ENCODE assay signal across 16 mouse cellular contexts in the genomic region with DNA sequence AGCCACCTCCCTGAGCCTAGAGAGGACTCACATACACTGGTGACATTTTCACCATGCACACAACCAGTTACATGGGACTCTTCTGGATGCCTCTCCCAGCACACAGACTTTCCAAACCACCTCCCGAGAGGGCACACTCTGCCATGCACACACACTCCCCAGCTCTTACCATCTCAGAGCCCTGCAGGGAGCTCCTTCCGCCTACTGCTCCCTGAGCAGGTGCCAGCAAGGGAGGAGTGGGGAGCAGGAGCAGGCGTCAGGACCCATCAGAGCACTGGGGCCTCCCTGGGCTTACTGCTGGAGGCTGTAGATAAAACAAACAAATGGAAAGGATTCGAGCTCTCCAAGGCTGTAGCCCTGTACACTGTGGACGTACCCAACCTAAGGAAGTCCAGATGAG. TPM values are rescaled to one million over a fixed set of nuclear protein-coding genes. Genes with fewer than 3 reads are reported as not detected.
DNase-seq lines count a peak whose midpoint lies in the region; ATAC-seq and TF ChIP-seq lines count a peak whose summit lies in the region.
"Had no signal": no experiment of that assay in that cellular context is flagged by ENCODE, and none has a peak within 500 bp of the region (broad histone marks: within the 10 kb centered on the region; RNA-seq: fewer than 3 reads in every experiment).

No protein-coding gene starts in this region.

- no peaks in the 10 kb centered on the region for H3K27me3 ChIP-seq in cerebellum, adult 2 months (ENCODE audit: control insufficient read depth, insufficient read depth, low read length)
- no peaks in the 10 kb centered on the region for H3K27me3 ChIP-seq in stomach, postnatal 0 days (ENCODE audit: control insufficient read depth, insufficient read depth, low read length)
- H3K27me3 ChIP-seq: embryonic facial prominence, embryonic 15.5 days had no signal

- DNase-seq in cerebellum, adult 2 months, result peak; percentile 67 to 74
- DNase-seq in right cerebral cortex, postnatal 14 days, result peak; percentile 44
- DNase-seq in right cerebral cortex, postnatal 25 days, result no peak
- peak; percentile 56 to 76 for DNase-seq in left cerebral cortex, postnatal 25 days (ENCODE audit: low spot score in 2 of 2)
- DNase-seq in heart, adult 11 months, result no peak
- no peak for DNase-seq in stomach, postnatal 0 days (ENCODE audit: low spot score)
- DNase-seq: kidney, adult 8-10 months; lung, postnatal 36 days had no signal

- 8% methylated on average over 5 of the region's 5 CpGs for WGBS in cerebellum, adult 2 months
- 24% methylated on average over 5 of the region's 5 CpGs for WGBS in stomach, postnatal 0 days

- no peak for TF ChIP-seq POLR2A in cerebellum, adult 2 months (IDR thresholded peaks at IDR 0.05; ENCODE audit: borderline replicate concordance, insufficient read depth, low read length)

- no peak for ATAC-seq in cerebellum, adult (ENCODE audit: insufficient number of reproducible peaks, low FRiP score, low TSS enrichment)
- ATAC-seq in erythroblast, adult 5-6 weeks (replicated peaks; ENCODE audit: low FRiP score, poor library complexity, severe bottlenecking), result no peak
- ATAC-seq in stomach, postnatal 0 days (ENCODE audit: low FRiP score, low TSS enrichment), result no peak

- H3K9ac ChIP-seq in stomach, postnatal 0 days (ENCODE audit: low read length), result no peak overlapping the region
- H3K9ac ChIP-seq: embryonic facial prominence, embryonic 15.5 days had no signal

- no peaks in the 10 kb centered on the region for H3K9me3 ChIP-seq in stomach, postnatal 0 days (ENCODE audit: control insufficient read depth, low read length)
- H3K9me3 ChIP-seq: embryonic facial prominence, embryonic 15.5 days had no signal

- peak overlapping the region; percentile 66 for H3K27ac ChIP-seq in cerebellum, adult 2 months (ENCODE audit: insufficient read depth, low read length)
- H3K27ac ChIP-seq in stomach, postnatal 0 days (replicated peaks), result no peak overlapping the region
- H3K27ac ChIP-seq: embryonic facial prominence, embryonic 15.5 days had no signal

- TF ChIP-seq EP300 in stomach, postnatal 0 days (optimal IDR thresholded peaks at IDR 0.05), result no peak

- no peak for TF ChIP-seq CTCF in cerebellum, adult 2 months (IDR thresholded peaks at IDR 0.05; ENCODE audit: borderline replicate concordance, insufficient read depth, low read depth, low read length)
- no peak for TF ChIP-seq CTCF in stomach, postnatal 0 days (IDR thresholded peaks at IDR 0.05; ENCODE audit: low read depth)

- no peaks in the 10 kb centered on the region for H3K36me3 ChIP-seq in stomach, postnatal 0 days (ENCODE audit: control insufficient read depth, insufficient read depth, low read length)
- H3K36me3 ChIP-seq: embryonic facial prominence, embryonic 15.5 days had no signal

- H3K4me1 ChIP-seq in cerebellum, adult 2 months (ENCODE audit: control insufficient read depth, insufficient read depth, low read length), result peaks cover 88% of the 10 kb centered on the region
- no peaks in the 10 kb centered on the region for H3K4me1 ChIP-seq in stomach, postnatal 0 days (replicated peaks; ENCODE audit: control insufficient read depth, insufficient read depth)
- H3K4me1 ChIP-seq: embryonic facial prominence, embryonic 15.5 days had no signal

- intact Hi-C loops in left cerebral cortex, postnatal 25 days (cut with DNase I), result no loop called here

- H3K4me3 ChIP-seq in cerebellum, adult 2 months (replicated peaks; ENCODE audit: insufficient read depth, low read depth, low read length), result peak overlapping the region; percentile 3
- H3K4me3 ChIP-seq in stomach, postnatal 0 days (ENCODE audit: low read depth, low read length), result no peak overlapping the region
- H3K4me3 ChIP-seq: embryonic facial prominence, embryonic 15.5 days had no signal

- no peak overlapping the region for H3K4me2 ChIP-seq in stomach, postnatal 0 days (replicated peaks; ENCODE audit: low read depth)
- H3K4me2 ChIP-seq: embryonic facial prominence, embryonic 15.5 days had no signal

RNA-seq across cellular contexts. Expression of a gene that starts 25.2 kb away (rescaled TPM):
- 325 and 338 TPM in 2 replicates for polyA plus RNA-seq in cerebellum, adult 2 months (2012; rRNA removed)
- 100 to 1,000 TPM; 115 to 131 TPM for total RNA-seq in left cerebral cortex, postnatal 25 days (2021)
- total RNA-seq in erythroblast, adult 5-6 weeks (2015; ENCODE audit: low replicate concordance), result not detected in 2 replicates
- total RNA-seq in erythroblast, adult 5-6 weeks (2017; ENCODE audit: low replicate concordance), result not detected in 2 replicates
- 0.18 TPM in 2 replicates for polyA plus RNA-seq in stomach, postnatal 0 days (2015; fragmentation: Nextera tagmentation; extraction: Ambion mirVana)
- total RNA-seq: MEL had no signal
- polyA plus RNA-seq: heart, postnatal 0 days; liver, adult 2 months had no signal

RNA-seq across cellular contexts. Expression of a gene that starts 45.3 kb away (rescaled TPM):
- polyA plus RNA-seq in cerebellum, adult 2 months (2012; rRNA removed), result 0.08 TPM in 1 of 2 replicates, not detected in the other
- under 1 TPM in 1 of 2 experiments, not detected in 1; 0.18 TPM for total RNA-seq in left cerebral cortex, postnatal 25 days (2021)
- total RNA-seq in erythroblast, adult 5-6 weeks (2015; ENCODE audit: low replicate concordance), result not detected in 2 replicates
- total RNA-seq in erythroblast, adult 5-6 weeks (2017; ENCODE audit: low replicate concordance), result not detected in 2 replicates
- 0.50 and 0.79 TPM in 2 replicates for polyA plus RNA-seq in stomach, postnatal 0 days (2015; fragmentation: Nextera tagmentation; extraction: Ambion mirVana)
- total RNA-seq: layer of hippocampus, postnatal 10 days; liver, adult 2 months; MEL had no signal
- polyA plus RNA-seq: gonadal fat pad, adult 2 months; heart, postnatal 0 days; liver, adult 2 months had no signal

Comparison
In these comparisons a context has a peak if more than half of its experiments do, and no peak if none do; other contexts are left out.
1. DNase-seq: peak in cerebellum, adult 2 months (2 of 2), right cerebral cortex, postnatal 14 days (single experiment) and left cerebral cortex, postnatal 25 days (2 of 2); none in right cerebral cortex, postnatal 25 days (single experiment), heart, adult 11 months (single experiment) and stomach, postnatal 0 days (single experiment).
2. RNA of a gene that starts 25.2 kb away (total RNA-seq): 115 to 131 TPM in left cerebral cortex, postnatal 25 days; not detected in erythroblast, adult 5-6 weeks; every median in the first group is over 100 times any median in the second.